Mouse (Mus musculus): ENCODE measurements at regions not wholly inside any gene's neighbourhood (a gene's known extent, or its start where the extent isn't known, plus 50 kb on each side); places are given as distances from the start of the nearest gene placed in this dataset.

GRCm38 (mm10) chr7:75063816-75064215 lies 245.2 kb downstream of the Sv2b start:
- H3K4me3 ChIP-seq (replicated peaks; ENCODE audit: low read length): no peak overlapping the region
- no peaks in the 10 kb centered on the region for H3K27me3 ChIP-seq (ENCODE audit: insufficient read depth, low read length)
- H3K9me3 ChIP-seq (ENCODE audit: low read length): no peaks in the 10 kb centered on the region
- TF ChIP-seq POU5F1 (IDR thresholded peaks at IDR 0.05; ENCODE audit: borderline replicate concordance, low read length): no peak
- TF ChIP-seq NANOG (IDR thresholded peaks at IDR 0.05; ENCODE audit: borderline replicate concordance, low read length): no peak
- TF ChIP-seq CTCF (conservative IDR thresholded peaks at IDR 0.05; ENCODE audit: low read length): no peak
- H3K4me1 ChIP-seq (replicated peaks; ENCODE audit: low read depth, low read length): no peaks in the 10 kb centered on the region
- H3K36me3 ChIP-seq (ENCODE audit: insufficient read depth, low read length): no peaks in the 10 kb centered on the region

- Histone ChIP-seq H3K9me3 (ENCODE audit: low read length) (no peaks in the 10 kb centered on the region), H3K4me1 (replicated peaks; ENCODE audit: low read depth, low read length) (no peaks in the 10 kb centered on the region), H3K4me3 (replicated peaks; ENCODE audit: low read length) (no peak overlapping the region), H3K27me3 (ENCODE audit: insufficient read depth, low read length) (no peaks in the 10 kb centered on the region), H3K36me3 (ENCODE audit: insufficient read depth, low read length) (no peaks in the 10 kb centered on the region)
- TF ChIP-seq NANOG (IDR thresholded peaks at IDR 0.05; ENCODE audit: borderline replicate concordance, low read length) (no peak), POU5F1 (IDR thresholded peaks at IDR 0.05; ENCODE audit: borderline replicate concordance, low read length) (no peak), CTCF (conservative IDR thresholded peaks at IDR 0.05; ENCODE audit: low read length) (no peak)
Observed at GRCm38 (mm10) chr7:75050231-75050630, 258.8 kb downstream of the Sv2b start.

- Histone ChIP-seq H3K4me1 (replicated peaks; ENCODE audit: low read depth, low read length) (no peaks in the 10 kb centered on the region), H3K27me3 (ENCODE audit: insufficient read depth, low read length) (no peaks in the 10 kb centered on the region), H3K36me3 (ENCODE audit: insufficient read depth, low read length) (no peaks in the 10 kb centered on the region), H3K4me3 (replicated peaks; ENCODE audit: low read length) (no peak overlapping the region), H3K9me3 (ENCODE audit: low read length) (no peaks in the 10 kb centered on the region)
- TF ChIP-seq POU5F1 (IDR thresholded peaks at IDR 0.05; ENCODE audit: borderline replicate concordance, low read length): no peak
- TF ChIP-seq NANOG (IDR thresholded peaks at IDR 0.05; ENCODE audit: borderline replicate concordance, low read length): no peak
- TF ChIP-seq CTCF (conservative IDR thresholded peaks at IDR 0.05; ENCODE audit: low read length): no peak
Observed at GRCm38 (mm10) chr7:75049751-75050150, 259.3 kb downstream of the Sv2b start.

GRCm38 (mm10) chr7:75048822-75049221 lies 260.2 kb downstream of the Sv2b start:
- TF ChIP-seq NANOG (IDR thresholded peaks at IDR 0.05; ENCODE audit: borderline replicate concordance, low read length) (no peak), CTCF (conservative IDR thresholded peaks at IDR 0.05; ENCODE audit: low read length) (no peak)
- H3K36me3 ChIP-seq (ENCODE audit: insufficient read depth, low read length): no peaks in the 10 kb centered on the region
- no peak overlapping the region for H3K4me3 ChIP-seq (replicated peaks; ENCODE audit: low read length)
- H3K27me3 ChIP-seq (ENCODE audit: insufficient read depth, low read length): no peaks in the 10 kb centered on the region
- no peaks in the 10 kb centered on the region for H3K9me3 ChIP-seq (ENCODE audit: low read length)
- no peaks in the 10 kb centered on the region for H3K4me1 ChIP-seq (replicated peaks; ENCODE audit: low read depth, low read length)

- Histone ChIP-seq H3K4me3 (replicated peaks; ENCODE audit: low read length) (no peak overlapping the region), H3K27me3 (ENCODE audit: insufficient read depth, low read length) (no peaks in the 10 kb centered on the region), H3K36me3 (ENCODE audit: insufficient read depth, low read length) (no peaks in the 10 kb centered on the region), H3K9me3 (ENCODE audit: low read length) (no peaks in the 10 kb centered on the region), H3K4me1 (replicated peaks; ENCODE audit: low read depth, low read length) (no peaks in the 10 kb centered on the region)
- TF ChIP-seq CTCF (conservative IDR thresholded peaks at IDR 0.05; ENCODE audit: low read length) (no peak), POU5F1 (IDR thresholded peaks at IDR 0.05; ENCODE audit: borderline replicate concordance, low read length) (no peak), NANOG (IDR thresholded peaks at IDR 0.05; ENCODE audit: borderline replicate concordance, low read length) (no peak)
Observed at GRCm38 (mm10) chr7:75047827-75048226, 261.2 kb downstream of the Sv2b start.

- H3K4me1 ChIP-seq (replicated peaks; ENCODE audit: low read depth, low read length): no peaks in the 10 kb centered on the region
- H3K36me3 ChIP-seq (ENCODE audit: insufficient read depth, low read length): no peaks in the 10 kb centered on the region
- no peak overlapping the region for H3K4me3 ChIP-seq (replicated peaks; ENCODE audit: low read length)
- H3K27me3 ChIP-seq (ENCODE audit: insufficient read depth, low read length): no peaks in the 10 kb centered on the region
- no peaks in the 10 kb centered on the region for H3K9me3 ChIP-seq (ENCODE audit: low read length)
- TF ChIP-seq NANOG (IDR thresholded peaks at IDR 0.05; ENCODE audit: borderline replicate concordance, low read length): no peak
- TF ChIP-seq CTCF (conservative IDR thresholded peaks at IDR 0.05; ENCODE audit: low read length): no peak
- TF ChIP-seq POU5F1 (IDR thresholded peaks at IDR 0.05; ENCODE audit: borderline replicate concordance, low read length): no peak
Observed at GRCm38 (mm10) chr7:75040871-75041270, 268.2 kb downstream of the Sv2b start.

GRCm38 (mm10) chr7:75026191-75026590 lies 282.9 kb downstream of the Sv2b start:
- H3K27me3 ChIP-seq (ENCODE audit: insufficient read depth, low read length): no peaks in the 10 kb centered on the region
- no peaks in the 10 kb centered on the region for H3K36me3 ChIP-seq (ENCODE audit: insufficient read depth, low read length)
- TF ChIP-seq CTCF (conservative IDR thresholded peaks at IDR 0.05; ENCODE audit: low read length): no peak
- no peak for TF ChIP-seq NANOG (IDR thresholded peaks at IDR 0.05; ENCODE audit: borderline replicate concordance, low read length)
- TF ChIP-seq POU5F1 (IDR thresholded peaks at IDR 0.05; ENCODE audit: borderline replicate concordance, low read length): no peak
- 0 out of 2 replicates have a peak, but pooled peaks cover 7% of the 10 kb centered on the region for H3K9me3 ChIP-seq (ENCODE audit: low read length)
- H3K4me1 ChIP-seq (replicated peaks; ENCODE audit: low read depth, low read length): no peaks in the 10 kb centered on the region
- H3K4me3 ChIP-seq (replicated peaks; ENCODE audit: low read length): no peak overlapping the region

GRCm38 (mm10) chr7:75021966-75022365 lies 287.1 kb downstream of the Sv2b start:
- Histone ChIP-seq H3K27me3 (ENCODE audit: insufficient read depth, low read length) (no peaks in the 10 kb centered on the region), H3K9me3 (ENCODE audit: low read length) (peaks cover 3% of the 10 kb centered on the region), H3K4me3 (replicated peaks; ENCODE audit: low read length) (no peak overlapping the region), H3K36me3 (ENCODE audit: insufficient read depth, low read length) (no peaks in the 10 kb centered on the region), H3K4me1 (replicated peaks; ENCODE audit: low read depth, low read length) (no peaks in the 10 kb centered on the region)
- TF ChIP-seq POU5F1 (IDR thresholded peaks at IDR 0.05; ENCODE audit: borderline replicate concordance, low read length): no peak
- TF ChIP-seq CTCF (conservative IDR thresholded peaks at IDR 0.05; ENCODE audit: low read length): no peak
- no peak for TF ChIP-seq NANOG (IDR thresholded peaks at IDR 0.05; ENCODE audit: borderline replicate concordance, low read length)

- H3K4me3 ChIP-seq (replicated peaks; ENCODE audit: low read length): no peak overlapping the region
- no peak for TF ChIP-seq CTCF (conservative IDR thresholded peaks at IDR 0.05; ENCODE audit: low read length)
- TF ChIP-seq POU5F1 (IDR thresholded peaks at IDR 0.05; ENCODE audit: borderline replicate concordance, low read length): no peak
- TF ChIP-seq NANOG (IDR thresholded peaks at IDR 0.05; ENCODE audit: borderline replicate concordance, low read length): no peak
Observed at GRCm38 (mm10) chr7:75018640-75019039, 290.4 kb downstream of the Sv2b start.

More at GRCm38 (mm10) chr7:75018640-75019039, 290.4 kb downstream of the Sv2b start:
- H3K9me3 ChIP-seq (ENCODE audit: low read length): peaks cover 11% of the 10 kb centered on the region
- H3K4me1 ChIP-seq (replicated peaks; ENCODE audit: low read depth, low read length): no peaks in the 10 kb centered on the region
- no peaks in the 10 kb centered on the region for H3K27me3 ChIP-seq (ENCODE audit: insufficient read depth, low read length)
- H3K36me3 ChIP-seq (ENCODE audit: insufficient read depth, low read length): no peaks in the 10 kb centered on the region
